Mouse (Mus musculus): ENCODE measurements at regions not wholly inside any gene's neighbourhood (a gene's known extent, or its start where the extent isn't known, plus 50 kb on each side); places are given as distances from the start of the nearest gene placed in this dataset.

DNA sequence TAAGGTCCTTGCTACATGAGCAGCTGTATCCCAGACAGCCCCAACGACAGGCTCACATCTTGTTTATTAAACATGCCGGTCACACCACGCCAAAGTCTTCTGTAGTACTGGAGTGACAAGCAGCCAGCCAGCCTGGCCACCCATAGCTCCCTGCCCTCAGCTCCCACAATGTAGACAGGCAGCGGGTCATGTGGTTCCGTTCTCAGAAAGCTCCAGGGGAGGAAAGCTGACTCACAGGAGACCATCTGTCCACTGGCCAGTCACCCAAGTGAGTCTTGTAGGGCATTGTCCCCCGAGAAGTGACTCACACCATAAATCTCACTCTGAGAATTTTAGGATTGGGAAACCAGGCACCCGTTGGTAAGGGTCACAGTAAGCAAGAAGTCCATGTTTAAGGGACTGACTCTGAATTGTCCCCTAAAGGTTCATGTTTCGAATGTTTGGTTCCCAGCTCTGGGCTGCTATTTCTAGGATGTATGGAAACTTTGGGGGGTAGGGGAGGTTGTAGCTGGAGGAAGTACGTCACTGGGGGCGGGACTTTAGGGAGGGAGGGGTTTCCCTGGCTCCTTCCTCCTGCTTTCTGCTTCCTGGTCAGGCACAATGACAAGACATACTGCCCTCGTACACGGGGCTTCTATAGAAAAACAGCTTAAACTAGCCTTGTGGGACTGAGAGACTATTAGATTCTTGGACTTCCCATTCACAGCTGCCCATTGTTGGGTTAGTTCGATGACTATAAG lies 203.0 kb upstream of the Tbx3 start:
- TF ChIP-seq CTCF (IDR thresholded peaks at IDR 0.05; ENCODE audit: low read depth): no peak
- TF ChIP-seq EP300 (IDR thresholded peaks at IDR 0.05; ENCODE audit: low read depth): no peak
